Mouse (Mus musculus): ENCODE data around the gene Ndufa10. TPM values are rescaled to one million over a fixed set of nuclear protein-coding genes. Genes with fewer than 3 reads are reported as not detected.
"Not testable (repeated sequence)": the region's sequence is repeated elsewhere in the genome, so short reads cannot be mapped to it uniquely, and the experiment has no call there.

Gene Ndufa10
- 300 and 309 TPM in 2 replicates for polyA plus RNA-seq (2015; fragmentation: Nextera tagmentation; extraction: Ambion mirVana)

- peak within 1 kb of the TSS; percentile 83 for H3K4me2 ChIP-seq (ENCODE audit: low read length)
- H3K9ac ChIP-seq (ENCODE audit: low read depth, low read length) = peak within 1 kb of the TSS; percentile 86
- H3K9me3 ChIP-seq (replicated peaks; ENCODE audit: control insufficient read depth, low read length, poor library complexity, severe bottlenecking) = no peaks in the 10 kb centered on the region
- peaks cover 21% of the 10 kb centered on the region for H3K4me1 ChIP-seq (ENCODE audit: control insufficient read depth, insufficient read depth, low read length)
- H3K4me3 ChIP-seq (ENCODE audit: low read depth, low read length) = peak within 1 kb of the TSS; percentile 69
- peaks cover 11% of the 10 kb centered on the region for H3K36me3 ChIP-seq (ENCODE audit: control insufficient read depth, insufficient read depth, low read length)
- H3K27me3 ChIP-seq (ENCODE audit: control insufficient read depth, insufficient read depth, low read depth, low read length) = no peaks in the 10 kb centered on the region
- peak within 1 kb of the TSS; percentile 73 for H3K27ac ChIP-seq (ENCODE audit: low read length)
- WGBS = 1% methylated on average over 67 of the region's 67 CpGs
- peak; percentile 93 for ATAC-seq
Observed at GRCm38 (mm10) chr1:92473165-92474041, at the start of gene Ndufa10. Gene Ndufa10, minus strand, starts transcription at chr1:92473860.

- H3K4me2 ChIP-seq (ENCODE audit: low read length) = peak overlapping the region; percentile 44
- 17% methylated on average over 10 of the region's 10 CpGs for WGBS
Observed at GRCm38 (mm10) chr1:92521376-92521775, 47.7 kb upstream of the Ndufa10 start.

GRCm38 (mm10) chr1:92519046-92519445, 45.4 kb upstream of the Ndufa10 start:
- no peak overlapping the region for H3K4me2 ChIP-seq (ENCODE audit: low read length)
- no peak overlapping the region for H3K9ac ChIP-seq (ENCODE audit: low read depth, low read length)
- H3K4me1 ChIP-seq (ENCODE audit: control insufficient read depth, insufficient read depth, low read length) = no peaks in the 10 kb centered on the region
- H3K27me3 ChIP-seq (ENCODE audit: control insufficient read depth, insufficient read depth, low read depth, low read length) = no peaks in the 10 kb centered on the region
- H3K9me3 ChIP-seq (replicated peaks; ENCODE audit: control insufficient read depth, low read length, poor library complexity, severe bottlenecking) = no peaks in the 10 kb centered on the region
- H3K36me3 ChIP-seq (ENCODE audit: control insufficient read depth, insufficient read depth, low read length) = no peaks in the 10 kb centered on the region
- WGBS = 87% methylated on average over 6 of the region's 6 CpGs
- no peak for ATAC-seq
- H3K27ac ChIP-seq (ENCODE audit: low read length) = no peak overlapping the region
- no peak overlapping the region for H3K4me3 ChIP-seq (ENCODE audit: low read depth, low read length)

More at GRCm38 (mm10) chr1:92521376-92521775, 47.7 kb upstream of the Ndufa10 start:
- peak overlapping the region; percentile 54; the same call in 1 of the 2 replicates for H3K9ac ChIP-seq (ENCODE audit: low read depth, low read length)
- H3K36me3 ChIP-seq (ENCODE audit: control insufficient read depth, insufficient read depth, low read length) = no peaks in the 10 kb centered on the region
- no peaks in the 10 kb centered on the region for H3K9me3 ChIP-seq (replicated peaks; ENCODE audit: control insufficient read depth, low read length, poor library complexity, severe bottlenecking)
- no peak overlapping the region for H3K4me3 ChIP-seq (ENCODE audit: low read depth, low read length)
- 0 out of 2 replicates have a peak, but pooled peaks have one; percentile 32 for ATAC-seq
- H3K27me3 ChIP-seq (ENCODE audit: control insufficient read depth, insufficient read depth, low read depth, low read length) = no peaks in the 10 kb centered on the region
- H3K27ac ChIP-seq (ENCODE audit: low read length) = no peak overlapping the region
- H3K4me1 ChIP-seq (ENCODE audit: control insufficient read depth, insufficient read depth, low read length) = no peaks in the 10 kb centered on the region

GRCm38 (mm10) chr1:92518561-92518960, 44.9 kb upstream of the Ndufa10 start, which contains the start of gene Olfr1414:
Gene Olfr1414, minus strand, starts transcription at chr1:92518661.
- ATAC-seq = no peak
- H3K4me1 ChIP-seq (ENCODE audit: control insufficient read depth, insufficient read depth, low read length) = no peaks in the 10 kb centered on the region
- H3K36me3 ChIP-seq (ENCODE audit: control insufficient read depth, insufficient read depth, low read length) = no peaks in the 10 kb centered on the region
- H3K27me3 ChIP-seq (ENCODE audit: control insufficient read depth, insufficient read depth, low read depth, low read length) = no peaks in the 10 kb centered on the region
- H3K4me3 ChIP-seq (ENCODE audit: low read depth, low read length) = no peak within 1 kb of the TSS
- no peaks in the 10 kb centered on the region for H3K9me3 ChIP-seq (replicated peaks; ENCODE audit: control insufficient read depth, low read length, poor library complexity, severe bottlenecking)
- H3K4me2 ChIP-seq (ENCODE audit: low read length) = no peak within 1 kb of the TSS
- H3K9ac ChIP-seq (ENCODE audit: low read depth, low read length) = no peak within 1 kb of the TSS
- H3K27ac ChIP-seq (ENCODE audit: low read length) = no peak within 1 kb of the TSS
- 87% methylated on average over 3 of the region's 3 CpGs for WGBS

GRCm38 (mm10) chr1:92515390-92515789, 41.7 kb upstream of the Ndufa10 start:
- 86% methylated on average over 11 of the region's 11 CpGs for WGBS
- H3K4me3 ChIP-seq (ENCODE audit: low read depth, low read length) = no peak overlapping the region
- H3K36me3 ChIP-seq (ENCODE audit: control insufficient read depth, insufficient read depth, low read length) = no peaks in the 10 kb centered on the region
- no peak overlapping the region for H3K9ac ChIP-seq (ENCODE audit: low read depth, low read length)
- ATAC-seq = no peak
- no peak overlapping the region for H3K27ac ChIP-seq (ENCODE audit: low read length)
- H3K4me1 ChIP-seq (ENCODE audit: control insufficient read depth, insufficient read depth, low read length) = no peaks in the 10 kb centered on the region
- H3K27me3 ChIP-seq (ENCODE audit: control insufficient read depth, insufficient read depth, low read depth, low read length) = no peaks in the 10 kb centered on the region
- H3K9me3 ChIP-seq (replicated peaks; ENCODE audit: control insufficient read depth, low read length, poor library complexity, severe bottlenecking) = no peaks in the 10 kb centered on the region
- H3K4me2 ChIP-seq (ENCODE audit: low read length) = no peak overlapping the region

GRCm38 (mm10) chr1:92511646-92512045, 38.0 kb upstream of the Ndufa10 start:
- H3K4me2 ChIP-seq (ENCODE audit: low read length); H3K9me3 ChIP-seq (replicated peaks; ENCODE audit: control insufficient read depth, low read length, poor library complexity, severe bottlenecking); H3K4me3 ChIP-seq (ENCODE audit: low read depth, low read length); H3K9ac ChIP-seq (ENCODE audit: low read depth, low read length); H3K4me1 ChIP-seq (ENCODE audit: control insufficient read depth, insufficient read depth, low read length); ATAC-seq; H3K27me3 ChIP-seq (ENCODE audit: control insufficient read depth, insufficient read depth, low read depth, low read length); H3K27ac ChIP-seq (ENCODE audit: low read length); H3K36me3 ChIP-seq (ENCODE audit: control insufficient read depth, insufficient read depth, low read length): not testable (repeated sequence)
- WGBS = 87% methylated on average over 4 of the region's 5 CpGs

GRCm38 (mm10) chr1:92496001-92496400, 22.3 kb upstream of the Ndufa10 start, which contains the start of gene Olfr1415:
Gene Olfr1415, minus strand, starts transcription at chr1:92496101.
- H3K4me3 ChIP-seq (ENCODE audit: low read depth, low read length) = no peak within 1 kb of the TSS
- WGBS = 82% methylated on average over 2 of the region's 2 CpGs

GRCm38 (mm10) chr1:92485013-92485412, 11.4 kb upstream of the Ndufa10 start, which contains the start of gene Olfr1416:
Gene Olfr1416, minus strand, starts transcription at chr1:92485113.
- no peak for ATAC-seq
- Histone ChIP-seq H3K4me3 (ENCODE audit: low read depth, low read length) (no peak within 1 kb of the TSS), H3K9me3 (replicated peaks; ENCODE audit: control insufficient read depth, low read length, poor library complexity, severe bottlenecking) (peaks cover 3% of the 10 kb centered on the region; the same call in 1 of the 2 replicates), H3K9ac (ENCODE audit: low read depth, low read length) (no peak within 1 kb of the TSS), H3K27me3 (ENCODE audit: control insufficient read depth, insufficient read depth, low read depth, low read length) (no peaks in the 10 kb centered on the region; the same call in 1 of the 2 replicates), H3K27ac (ENCODE audit: low read length) (no peak within 1 kb of the TSS), H3K36me3 (ENCODE audit: control insufficient read depth, insufficient read depth, low read length) (no peaks in the 10 kb centered on the region), H3K4me1 (ENCODE audit: control insufficient read depth, insufficient read depth, low read length) (no peaks in the 10 kb centered on the region), H3K4me2 (ENCODE audit: low read length) (no peak within 1 kb of the TSS)

More at GRCm38 (mm10) chr1:92496001-92496400, 22.3 kb upstream of the Ndufa10 start, which contains the start of gene Olfr1415:
- no peak within 1 kb of the TSS for H3K9ac ChIP-seq (ENCODE audit: low read depth, low read length)
- no peak within 1 kb of the TSS for H3K4me2 ChIP-seq (ENCODE audit: low read length)
- H3K36me3 ChIP-seq (ENCODE audit: control insufficient read depth, insufficient read depth, low read length) = no peaks in the 10 kb centered on the region
- H3K27ac ChIP-seq (ENCODE audit: low read length) = no peak within 1 kb of the TSS
- no peaks in the 10 kb centered on the region for H3K27me3 ChIP-seq (ENCODE audit: control insufficient read depth, insufficient read depth, low read depth, low read length)
- ATAC-seq = no peak
- no peaks in the 10 kb centered on the region for H3K9me3 ChIP-seq (replicated peaks; ENCODE audit: control insufficient read depth, low read length, poor library complexity, severe bottlenecking)
- H3K4me1 ChIP-seq (ENCODE audit: control insufficient read depth, insufficient read depth, low read length) = no peaks in the 10 kb centered on the region

- Histone ChIP-seq H3K36me3 (ENCODE audit: control insufficient read depth, insufficient read depth, low read length) (peaks cover 11% of the 10 kb centered on the region), H3K4me2 (ENCODE audit: low read length) (peak overlapping the region; percentile 83), H3K27me3 (ENCODE audit: control insufficient read depth, insufficient read depth, low read depth, low read length) (no peaks in the 10 kb centered on the region), H3K9me3 (replicated peaks; ENCODE audit: control insufficient read depth, low read length, poor library complexity, severe bottlenecking) (no peaks in the 10 kb centered on the region), H3K4me1 (ENCODE audit: control insufficient read depth, insufficient read depth, low read length) (peaks cover 21% of the 10 kb centered on the region), H3K9ac (ENCODE audit: low read depth, low read length) (peak overlapping the region; percentile 86), H3K4me3 (ENCODE audit: low read depth, low read length) (peak overlapping the region; percentile 69), H3K27ac (ENCODE audit: low read length) (peak overlapping the region; percentile 38)
- ATAC-seq = peak; percentile 72; the same call in 1 of the 2 replicates
- 5% methylated on average over 10 of the region's 10 CpGs for WGBS
Observed at GRCm38 (mm10) chr1:92474066-92474578, 462 bp upstream of the Ndufa10 start.
